Mouse (Mus musculus) heart, adult 8-10 months (tissue): ENCODE data around the gene Stat6. TPM values are rescaled to one million over a fixed set of nuclear protein-coding genes. Genes with fewer than 3 reads are reported as not detected.

Experiments
- DNase-seq: peaks from one replicate; pipeline ENCODE4 v3.0.0; 2022; ENCODE audit warnings: low spot score
- total RNA-seq, 4 experiments: library from RNA; stranded (reverse); gene quantifications; 2 replicates each; pipeline ENCODE4 v1.2.4; 2022

The Stat6 gene
- total RNA-seq, 4 experiments from 2014 or later: 38.4 to 43.7 (median 43.2) TPM

- no peak for DNase-seq
Observed at GRCm38 (mm10) chr10:127615034-127615374, 27.8 kb upstream of the Stat6 start.

DNA sequence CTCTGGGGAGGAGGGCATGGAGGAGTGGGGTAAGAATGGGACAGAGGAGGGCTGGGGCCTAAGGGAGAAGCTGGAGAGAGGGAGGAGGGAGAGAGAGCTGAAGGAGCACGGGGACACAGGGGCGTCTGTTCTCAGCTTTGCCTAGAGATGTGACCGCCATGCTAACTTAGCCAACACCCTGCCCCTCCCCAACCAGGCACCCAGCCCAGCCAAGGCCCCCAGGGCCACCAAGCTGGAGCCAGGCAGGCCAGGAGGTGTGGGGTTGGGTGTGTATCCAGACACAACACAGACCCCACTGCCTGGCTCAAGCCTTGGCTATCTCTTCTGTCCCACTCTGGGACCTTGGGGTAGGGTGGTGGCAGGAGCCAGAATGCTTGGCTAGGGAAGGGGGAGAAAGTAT, 27.2 kb upstream of the Stat6 start:
- DNase-seq: no peak

GRCm38 (mm10) chr10:127616261-127616679, 26.5 kb upstream of the Stat6 start:
- DNase-seq: no peak

DNA sequence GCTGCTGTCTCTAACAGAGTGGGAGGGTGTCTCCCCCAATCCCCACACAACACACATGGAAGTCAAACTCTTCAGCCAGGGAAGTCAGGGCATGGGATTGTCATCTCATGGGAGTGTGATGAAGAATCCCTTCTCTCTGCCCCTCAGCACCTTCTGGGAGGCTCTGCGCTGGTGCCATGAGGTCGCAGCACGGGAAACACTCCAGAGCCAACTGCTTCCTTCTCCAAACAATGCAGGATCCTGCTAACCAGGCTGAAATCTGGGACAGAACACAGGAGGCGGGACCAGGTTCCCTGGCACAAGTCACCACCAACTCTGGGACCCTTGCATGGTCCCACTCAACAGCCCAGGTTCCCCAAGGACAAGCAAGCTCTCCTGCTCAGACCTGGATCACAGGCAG, 25.5 kb upstream of the Stat6 start:
- no peak for DNase-seq

DNA sequence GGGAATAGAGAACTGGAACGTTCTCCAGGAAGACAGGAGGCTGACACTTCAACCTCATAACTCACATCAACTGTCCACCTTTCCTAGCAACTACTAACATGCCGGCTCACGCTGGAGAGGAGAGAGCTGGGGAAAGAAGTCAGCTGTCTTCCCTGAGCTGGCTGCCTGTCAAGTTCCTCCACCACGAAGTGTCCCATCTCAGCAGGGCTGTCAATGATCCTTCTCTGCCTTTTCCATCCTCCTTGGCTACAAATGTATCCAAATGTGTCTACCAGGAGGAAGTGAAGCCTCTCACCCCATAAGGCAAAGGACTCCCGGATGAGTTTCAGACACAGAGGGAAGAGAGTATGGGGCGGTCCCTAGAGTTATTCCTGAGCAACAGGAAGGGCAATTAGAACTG, 24.6 kb upstream of the Stat6 start:
- no peak for DNase-seq

- DNase-seq: no peak
Observed at GRCm38 (mm10) chr10:127619119-127619721, 23.6 kb upstream of the Stat6 start.

GRCm38 (mm10) chr10:127619941-127620405, 22.8 kb upstream of the Stat6 start:
- DNase-seq: no peak

- no peak for DNase-seq
Observed at GRCm38 (mm10) chr10:127620406-127621190, 22.2 kb upstream of the Stat6 start, which contains the start of gene Lrp1. Lrp1 (minus strand) TSS chr10:127621148.

GRCm38 (mm10) chr10:127621191-127622056, 21.4 kb upstream of the Stat6 start:
- peak; percentile 94 for DNase-seq

DNA sequence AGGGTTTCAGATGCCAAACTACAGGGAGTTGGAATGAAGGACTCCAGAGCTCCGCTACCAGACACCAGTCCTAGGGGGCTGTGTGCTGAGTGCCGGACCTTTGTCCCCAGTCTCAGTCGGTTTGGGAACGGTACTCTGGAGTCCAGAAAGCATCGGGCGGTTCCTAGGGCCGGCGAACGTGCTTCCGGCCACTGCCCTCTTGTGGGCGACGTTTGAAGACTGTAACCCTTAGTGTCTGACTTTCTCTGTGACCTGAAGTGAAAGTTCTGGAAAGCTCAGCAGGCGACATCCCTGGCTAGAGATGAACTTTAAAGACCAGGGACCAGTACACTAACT, 20.8 kb upstream of the Stat6 start:
- DNase-seq: peak; percentile 82

- no peak for DNase-seq
Observed at GRCm38 (mm10) chr10:127622661-127623060, 20.1 kb upstream of the Stat6 start.

GRCm38 (mm10) chr10:127623439-127624216, 19.2 kb upstream of the Stat6 start:
- DNase-seq: no peak

DNA sequence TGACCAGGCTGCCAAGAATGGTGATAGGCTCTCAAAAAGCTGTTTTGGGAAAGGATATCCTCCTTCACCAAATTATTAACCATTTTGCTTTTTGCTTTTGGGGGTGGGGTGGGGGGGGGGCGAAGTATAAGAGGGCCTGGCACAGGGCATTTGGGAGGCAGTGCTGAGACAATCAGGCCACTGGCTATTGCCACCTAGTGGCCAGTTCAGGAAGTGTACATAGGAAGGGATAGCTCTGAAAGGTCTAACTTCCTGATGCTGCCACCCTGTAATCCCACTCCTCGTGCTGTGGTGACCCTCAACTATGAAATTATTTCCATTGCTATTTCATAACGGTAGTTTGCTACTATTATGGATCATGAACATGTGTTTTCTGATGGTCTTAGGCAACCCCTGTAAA, 16.4 kb upstream of the Stat6 start:
- no peak for DNase-seq

GRCm38 (mm10) chr10:127631261-127632214, 11.2 kb upstream of the Stat6 start:
- DNase-seq: peak; percentile 57

DNA sequence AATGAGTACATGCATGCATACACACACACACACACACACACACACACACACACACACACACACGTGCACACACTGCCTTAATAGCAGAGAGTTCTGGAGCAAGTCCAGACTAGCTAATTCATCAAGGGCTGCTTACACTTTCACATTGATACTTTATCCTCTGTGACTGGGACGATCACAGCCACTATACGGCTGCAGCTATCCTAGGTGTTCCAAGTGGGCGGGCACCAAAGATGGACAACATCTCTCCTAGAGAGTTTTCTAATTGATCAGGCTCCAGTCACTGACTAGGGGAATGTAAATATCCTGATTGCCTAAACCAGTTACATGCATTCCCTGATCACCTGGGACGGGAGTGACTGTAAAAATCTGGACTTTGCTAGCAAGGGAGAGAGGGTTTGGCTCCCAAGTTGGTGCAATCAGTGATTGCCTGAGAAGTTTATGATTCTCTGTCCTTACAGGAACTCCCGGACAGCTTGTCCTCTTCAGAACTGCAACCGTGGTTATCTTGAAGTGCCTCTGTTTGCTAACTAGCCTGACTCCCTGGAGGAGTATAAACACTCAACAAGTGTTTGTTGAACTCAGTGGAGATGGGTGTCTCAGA, 10.0 kb upstream of the Stat6 start:
- DNase-seq: no peak

DNA sequence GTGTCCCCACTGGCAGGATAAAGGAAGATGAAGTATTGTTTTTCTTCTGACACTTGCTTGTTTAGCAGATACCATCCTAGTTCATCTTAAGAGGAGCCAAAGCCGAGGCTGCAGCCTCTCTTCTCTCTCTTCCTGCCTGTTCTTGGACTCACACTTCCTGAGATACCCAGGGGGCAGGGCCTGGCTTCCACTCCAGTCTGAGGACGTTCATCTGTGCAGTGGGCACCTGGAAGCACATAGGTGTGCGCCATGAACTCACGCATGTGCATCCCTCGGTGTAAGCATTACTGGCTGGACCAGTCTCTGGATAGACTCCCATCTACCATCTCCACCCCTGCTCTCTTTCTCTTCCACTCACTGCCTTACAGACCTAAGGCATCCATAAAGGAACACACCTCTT, 2.4 kb upstream of the Stat6 start:
- no peak for DNase-seq

- peak; percentile 93 for DNase-seq
Observed at GRCm38 (mm10) chr10:127641861-127642771, 670 bp upstream of the Stat6 start.

DNA sequence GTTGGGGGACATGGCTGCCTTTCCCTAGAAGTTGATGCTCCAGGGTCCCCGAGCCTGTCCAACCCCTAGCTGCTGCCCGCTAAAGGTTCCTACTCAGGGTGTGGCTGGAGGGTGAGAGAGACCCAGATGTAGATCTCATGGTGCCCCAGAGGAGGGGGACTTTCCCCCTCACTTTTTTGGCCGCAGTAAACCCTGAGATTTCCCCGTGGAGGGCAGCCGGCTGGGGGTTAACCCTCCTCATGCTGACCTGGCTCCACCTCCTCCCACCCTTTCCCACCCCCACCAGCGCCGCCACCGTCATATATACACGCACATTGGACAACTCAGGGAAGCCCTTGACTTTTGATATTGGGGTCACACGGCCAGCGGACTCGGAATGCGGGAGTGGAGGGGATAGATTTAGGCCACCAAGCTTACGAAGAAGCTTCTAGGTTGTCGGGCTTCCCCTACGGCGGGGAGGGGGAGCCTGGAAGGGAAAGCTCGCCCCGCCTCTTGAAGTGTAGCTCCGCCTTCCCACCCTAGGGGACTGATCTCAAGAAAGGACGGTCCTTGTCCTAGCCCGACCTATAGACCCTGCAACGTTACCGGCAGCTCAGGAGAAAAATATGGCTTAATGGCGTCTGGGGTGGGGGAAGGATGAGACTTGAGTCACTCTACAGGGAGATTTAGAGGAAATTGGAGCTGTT, 910 bp downstream of the Stat6 start:
- DNase-seq: peak; percentile 89
